Mouse (Mus musculus) bone marrow, adult 2 months (tissue): ENCODE measurements around the gene Magoh.

ENCODE experiments used
- CTCF ChIP-seq: fragments of 200-500 bp; IDR thresholded peaks from 2 replicates; pipeline ENCODE4 v1.5.1; 2011; ENCODE audit warnings: low read length, control low read depth; ENCODE audit not compliant: control insufficient read depth, insufficient read depth
- POLR2A ChIP-seq: fragments of 200-500 bp; IDR thresholded peaks from 2 replicates; pipeline ENCODE4 v1.6.1; 2011; ENCODE audit warnings: low read depth, mild to moderate bottlenecking, control low read depth, low read length, borderline replicate concordance; ENCODE audit not compliant: control insufficient read depth

- TF ChIP-seq CTCF, result no peak
- no peak for TF ChIP-seq POLR2A
These were observed 47.9 kb upstream of the Magoh start for GRCm38 (mm10) chr4:107831678-107832077.
